Mouse (Mus musculus) liver, embryonic 11.5 days (tissue): ENCODE measurements around the gene Tbc1d4. TPM values are rescaled to one million over a fixed set of nuclear protein-coding genes. Genes with fewer than 3 reads are reported as not detected.

ENCODE experiments used
- ATAC-seq: fragments of 200-750 bp; cut with Nextera tagmentation; replicated peaks from 2 replicates; pipeline ENCODE4 v1.8.0; 2017; ENCODE audit warnings: moderate number of reproducible peaks, mild to moderate bottlenecking, moderate TSS enrichment, moderate library complexity; ENCODE audit not compliant: low FRiP score
- DNase-seq: peaks from one replicate; pipeline ENCODE4 v3.0.0-alpha.2; 2017; ENCODE audit warnings: low spot score
- H3K27ac ChIP-seq: fragments of 300-500 bp; sonication (generic); 2 replicates; pipeline ENCODE4 v1.5.1; 2014; ENCODE audit warnings: mild to moderate bottlenecking, low read depth, low read length, control low read depth
- H3K27me3 ChIP-seq: fragments of 300-500 bp; sonication (generic); replicated peaks from 2 replicates; pipeline ENCODE4 v1.6.1; 2014; ENCODE audit warnings: low read length, mixed read lengths; ENCODE audit not compliant: control insufficient read depth, insufficient read depth
- H3K36me3 ChIP-seq: fragments of 300-500 bp; sonication (generic); 2 replicates; pipeline ENCODE4 v1.6.1; 2014; ENCODE audit warnings: mild to moderate bottlenecking, low read length, moderate library complexity, mixed read lengths; ENCODE audit not compliant: control insufficient read depth, insufficient read depth
- H3K4me1 ChIP-seq: fragments of 300-500 bp; sonication (generic); replicated peaks from 2 replicates; pipeline ENCODE4 v1.6.1; 2014; ENCODE audit warnings: low read length, mixed read lengths; ENCODE audit not compliant: control insufficient read depth, insufficient read depth
- H3K4me2 ChIP-seq: fragments of 300-500 bp; sonication (generic); 2 replicates; pipeline ENCODE4 v1.6.1; 2014; ENCODE audit warnings: mild to moderate bottlenecking, control low read depth, moderate library complexity
- H3K4me3 ChIP-seq: fragments of 300-500 bp; sonication (generic); 2 replicates; pipeline ENCODE4 v1.5.1; 2014; ENCODE audit warnings: low read depth, low read length, control low read depth
- H3K9ac ChIP-seq: fragments of 300-500 bp; sonication (generic); 2 replicates; pipeline ENCODE4 v1.6.1; 2014; ENCODE audit warnings: low read depth, low read length, control low read depth
- H3K9me3 ChIP-seq: fragments of 300-500 bp; sonication (generic); 2 replicates; pipeline ENCODE4 v1.6.1; 2016; ENCODE audit warnings: low read length, inconsistent platforms, mixed read lengths; ENCODE audit not compliant: control insufficient read depth
- WGBS: fragments of 180-500 bp; shearing (Covaris S2); extraction: QIAGEN DNeasy Blood & Tissue Kit; methylation state at CpG from one replicate; pipeline ENCODE4 v1.1.7; 2014; 5-methylcytosine and 5-hydroxymethylcytosine counted together
- polyA plus RNA-seq: library from polyadenylated mRNA; unstranded; fragments of >200 nt; fragmentation: Nextera tagmentation; extraction: Ambion mirVana; gene quantifications from 2 replicates; pipeline ENCODE4 v1.2.1, GENCODE M21; 2014

Tbc1d4 gene
- polyA plus RNA-seq, 1 experiment from 2014 or later = 4.0 TPM

- H3K9ac ChIP-seq = no peak overlapping the region
- H3K4me1 ChIP-seq = no peaks in the 10 kb centered on the region
- no peaks in the 10 kb centered on the region for H3K27me3 ChIP-seq
- no peaks in the 10 kb centered on the region for H3K9me3 ChIP-seq
- WGBS = 82% methylated on average over 4 of the region's 4 CpGs
- H3K4me2 ChIP-seq = no peak overlapping the region
- H3K27ac ChIP-seq = no peak overlapping the region
- no peak overlapping the region for H3K4me3 ChIP-seq
- no peak for ATAC-seq
- no peak for DNase-seq
- H3K36me3 ChIP-seq = no peaks in the 10 kb centered on the region
Observed at GRCm38 (mm10) chr14:101483230-101483629, 125.8 kb downstream of the Tbc1d4 start.

GRCm38 (mm10) chr14:101482270-101482669 is 126.7 kb downstream of the Tbc1d4 start:
- Histone ChIP-seq H3K4me3 (no peak overlapping the region), H3K27ac (no peak overlapping the region), H3K9me3 (no peaks in the 10 kb centered on the region), H3K4me1 (no peaks in the 10 kb centered on the region; the same call in 1 of the 2 replicates), H3K4me2 (no peak overlapping the region), H3K36me3 (no peaks in the 10 kb centered on the region; the same call in 1 of the 2 replicates), H3K9ac (no peak overlapping the region), H3K27me3 (no peaks in the 10 kb centered on the region)
- ATAC-seq (no peak), DNase-seq (no peak)
- WGBS = 38% methylated on average over 4 of the region's 4 CpGs

GRCm38 (mm10) chr14:101481165-101481564 is 127.8 kb downstream of the Tbc1d4 start:
- DNase-seq = no peak
- H3K9ac ChIP-seq = no peak overlapping the region
- no peaks in the 10 kb centered on the region; the same call in 1 of the 2 replicates for H3K4me1 ChIP-seq
- no peak for ATAC-seq
- H3K9me3 ChIP-seq = no peaks in the 10 kb centered on the region
- no peaks in the 10 kb centered on the region; the same call in 1 of the 2 replicates for H3K36me3 ChIP-seq
- no peak overlapping the region for H3K4me3 ChIP-seq
- WGBS = 65% methylated on average over 7 of the region's 7 CpGs
- no peak overlapping the region for H3K27ac ChIP-seq
- H3K27me3 ChIP-seq = no peaks in the 10 kb centered on the region
- no peak overlapping the region for H3K4me2 ChIP-seq

GRCm38 (mm10) chr14:101480541-101480940 is 128.4 kb downstream of the Tbc1d4 start:
- no peak for DNase-seq
- WGBS = 76% methylated on average over 7 of the region's 7 CpGs
- no peaks in the 10 kb centered on the region; the same call in 1 of the 2 replicates for H3K36me3 ChIP-seq

GRCm38 (mm10) chr14:101477827-101478220 is 131.2 kb downstream of the Tbc1d4 start:
- H3K4me1 ChIP-seq = no peaks in the 10 kb centered on the region; the same call in 1 of the 2 replicates
- peak overlapping the region; percentile 6; the same call in 1 of the 2 replicates for H3K4me2 ChIP-seq
- no peaks in the 10 kb centered on the region for H3K27me3 ChIP-seq
- DNase-seq (no peak), ATAC-seq (no peak)
- no peak overlapping the region for H3K9ac ChIP-seq
- no peaks in the 10 kb centered on the region; the same call in 1 of the 2 replicates for H3K36me3 ChIP-seq
- 58% methylated on average over 5 of the region's 5 CpGs for WGBS
- no peak overlapping the region for H3K27ac ChIP-seq
- no peaks in the 10 kb centered on the region for H3K9me3 ChIP-seq
- no peak overlapping the region for H3K4me3 ChIP-seq

More at GRCm38 (mm10) chr14:101480541-101480940, 128.4 kb downstream of the Tbc1d4 start:
- H3K4me2 ChIP-seq = no peak overlapping the region
- no peak overlapping the region for H3K4me3 ChIP-seq
- no peak overlapping the region for H3K9ac ChIP-seq
- no peaks in the 10 kb centered on the region for H3K9me3 ChIP-seq
- no peak for ATAC-seq
- H3K27ac ChIP-seq = no peak overlapping the region
- H3K27me3 ChIP-seq = no peaks in the 10 kb centered on the region
- no peaks in the 10 kb centered on the region; the same call in 1 of the 2 replicates for H3K4me1 ChIP-seq

- H3K27me3 ChIP-seq = no peaks in the 10 kb centered on the region
- ATAC-seq (0 out of 2 replicates have a peak, but pooled peaks have one; percentile 43), DNase-seq (no peak)
- no peaks in the 10 kb centered on the region; the same call in 1 of the 2 replicates for H3K4me1 ChIP-seq
- H3K9me3 ChIP-seq = no peaks in the 10 kb centered on the region
- no peaks in the 10 kb centered on the region; the same call in 1 of the 2 replicates for H3K36me3 ChIP-seq
- H3K4me2 ChIP-seq = peak overlapping the region; percentile 6; the same call in 1 of the 2 replicates
- no peak overlapping the region for H3K27ac ChIP-seq
- no peak overlapping the region for H3K9ac ChIP-seq
- no peak overlapping the region for H3K4me3 ChIP-seq
- 51% methylated on average over 20 of the region's 20 CpGs for WGBS
Observed at GRCm38 (mm10) chr14:101477081-101477826, 131.7 kb downstream of the Tbc1d4 start.

- Histone ChIP-seq H3K9ac (no peak overlapping the region), H3K27me3 (no peaks in the 10 kb centered on the region), H3K4me2 (no peak overlapping the region), H3K9me3 (no peaks in the 10 kb centered on the region), H3K4me1 (no peaks in the 10 kb centered on the region), H3K27ac (no peak overlapping the region), H3K4me3 (no peak overlapping the region), H3K36me3 (no peaks in the 10 kb centered on the region)
- no peak for ATAC-seq
- no peak for DNase-seq
- whole genome bisulfite sequencing = 86% methylated on average over 5 of the region's 5 CpGs
Observed at GRCm38 (mm10) chr14:101469475-101470093, 139.4 kb downstream of the Tbc1d4 start.

- ATAC-seq (no peak), DNase-seq (no peak)
- Histone ChIP-seq H3K27me3 (no peaks in the 10 kb centered on the region), H3K36me3 (no peaks in the 10 kb centered on the region), H3K4me3 (no peak overlapping the region), H3K27ac (no peak overlapping the region), H3K4me2 (no peak overlapping the region), H3K9me3 (no peaks in the 10 kb centered on the region), H3K9ac (no peak overlapping the region), H3K4me1 (no peaks in the 10 kb centered on the region)
- WGBS = 85% methylated on average over 4 of the region's 4 CpGs
Observed at GRCm38 (mm10) chr14:101468143-101468542, 140.8 kb downstream of the Tbc1d4 start.
